Mouse (Mus musculus): Measurements from ENCODE around the gene Fcrla. TPM values are rescaled to one million over a fixed set of nuclear protein-coding genes. Genes with fewer than 3 reads are reported as not detected.

Gene Fcrla
- polyA plus RNA-seq, 1 experiment: 4.2 TPM

GRCm38 (mm10) chr1:170875676-170876075 lies 51.7 kb downstream of the Fcrla start:
- Histone ChIP-seq H3K4me3 (ENCODE audit: low read depth, low read length) (no peak overlapping the region), H3K27me3 (ENCODE audit: control insufficient read depth, insufficient read depth, low read length) (no peaks in the 10 kb centered on the region), H3K4me1 (ENCODE audit: control insufficient read depth, insufficient read depth, insufficient read length, low read length) (peaks cover 4% of the 10 kb centered on the region; the same call in 1 of the 2 replicates), H3K27ac (ENCODE audit: insufficient read depth, low read depth, low read length) (no peak overlapping the region), H3K36me3 (ENCODE audit: control insufficient read depth, insufficient read depth, low read length) (peaks cover 16% of the 10 kb centered on the region)
- 39% methylated on average over 3 of the region's 3 CpGs for WGBS
- TF ChIP-seq CTCF (IDR thresholded peaks at IDR 0.05; ENCODE audit: extremely low read depth, insufficient read length, insufficient replicate concordance, low read depth, low read length) (no peak), POLR2A (IDR thresholded peaks at IDR 0.05; ENCODE audit: low read depth, low read length) (no peak)

GRCm38 (mm10) chr1:170871961-170872360 lies 55.4 kb downstream of the Fcrla start:
- WGBS: 90% methylated on average over 2 of the region's 2 CpGs
- Histone ChIP-seq H3K36me3 (ENCODE audit: control insufficient read depth, insufficient read depth, low read length) (peaks cover 5% of the 10 kb centered on the region; the same call in 1 of the 2 replicates), H3K4me3 (ENCODE audit: low read depth, low read length) (no peak overlapping the region), H3K27me3 (ENCODE audit: control insufficient read depth, insufficient read depth, low read length) (no peaks in the 10 kb centered on the region), H3K27ac (ENCODE audit: insufficient read depth, low read depth, low read length) (no peak overlapping the region), H3K4me1 (ENCODE audit: control insufficient read depth, insufficient read depth, insufficient read length, low read length) (peaks cover 4% of the 10 kb centered on the region; the same call in 1 of the 2 replicates)
- no peak for TF ChIP-seq POLR2A (IDR thresholded peaks at IDR 0.05; ENCODE audit: low read depth, low read length)
- TF ChIP-seq CTCF (IDR thresholded peaks at IDR 0.05; ENCODE audit: extremely low read depth, insufficient read length, insufficient replicate concordance, low read depth, low read length): 0 out of 2 replicates have a peak, but pooled peaks have one; percentile 7

- Histone ChIP-seq H3K27ac (ENCODE audit: insufficient read depth, low read depth, low read length) (no peak overlapping the region), H3K4me1 (ENCODE audit: control insufficient read depth, insufficient read depth, insufficient read length, low read length) (peaks cover 4% of the 10 kb centered on the region; the same call in 1 of the 2 replicates), H3K27me3 (ENCODE audit: control insufficient read depth, insufficient read depth, low read length) (no peaks in the 10 kb centered on the region), H3K4me3 (ENCODE audit: low read depth, low read length) (no peak overlapping the region), H3K36me3 (ENCODE audit: control insufficient read depth, insufficient read depth, low read length) (peaks cover 5% of the 10 kb centered on the region; the same call in 1 of the 2 replicates)
- TF ChIP-seq POLR2A (IDR thresholded peaks at IDR 0.05; ENCODE audit: low read depth, low read length): no peak
- WGBS: 92% methylated on average over 6 of the region's 6 CpGs
Measured at GRCm38 (mm10) chr1:170871402-170871801, 56.0 kb downstream of the Fcrla start.

- no peaks in the 10 kb centered on the region for H3K27me3 ChIP-seq (ENCODE audit: control insufficient read depth, insufficient read depth, low read length)
- peak overlapping the region; percentile 75 for H3K4me3 ChIP-seq (ENCODE audit: low read depth, low read length)
- no peak overlapping the region for H3K27ac ChIP-seq (ENCODE audit: insufficient read depth, low read depth, low read length)
- H3K4me1 ChIP-seq (ENCODE audit: control insufficient read depth, insufficient read depth, insufficient read length, low read length): no peaks in the 10 kb centered on the region; the same call in 1 of the 2 replicates
- H3K36me3 ChIP-seq (ENCODE audit: control insufficient read depth, insufficient read depth, low read length): peaks cover 2% of the 10 kb centered on the region; the same call in 1 of the 2 replicates
- WGBS: 10% methylated on average over 14 of the region's 14 CpGs
- TF ChIP-seq CTCF (IDR thresholded peaks at IDR 0.05; ENCODE audit: extremely low read depth, insufficient read length, insufficient replicate concordance, low read depth, low read length): no peak
- TF ChIP-seq POLR2A (IDR thresholded peaks at IDR 0.05; ENCODE audit: low read depth, low read length): no peak
Measured at GRCm38 (mm10) chr1:170868905-170869283, 58.5 kb downstream of the Fcrla start.

- TF ChIP-seq CTCF (IDR thresholded peaks at IDR 0.05; ENCODE audit: extremely low read depth, insufficient read length, insufficient replicate concordance, low read depth, low read length) (no peak), POLR2A (IDR thresholded peaks at IDR 0.05; ENCODE audit: low read depth, low read length) (no peak)
- H3K27ac ChIP-seq (ENCODE audit: insufficient read depth, low read depth, low read length): peak overlapping the region; percentile 77
- under 1% methylated on average over 33 of the region's 33 CpGs for WGBS
- no peaks in the 10 kb centered on the region; the same call in 1 of the 2 replicates for H3K4me1 ChIP-seq (ENCODE audit: control insufficient read depth, insufficient read depth, insufficient read length, low read length)
- H3K27me3 ChIP-seq (ENCODE audit: control insufficient read depth, insufficient read depth, low read length): no peaks in the 10 kb centered on the region
- H3K4me3 ChIP-seq (ENCODE audit: low read depth, low read length): peak overlapping the region; percentile 75
- no peaks in the 10 kb centered on the region; the same call in 1 of the 2 replicates for H3K36me3 ChIP-seq (ENCODE audit: control insufficient read depth, insufficient read depth, low read length)
Measured at GRCm38 (mm10) chr1:170868107-170868904, 59.1 kb downstream of the Fcrla start.

GRCm38 (mm10) chr1:170867691-170868105 lies 59.7 kb downstream of the Fcrla start, which contains the start of gene Atf6:
TSS of gene Atf6 (minus strand) at chr1:170867771.
- 1% methylated on average over 25 of the region's 25 CpGs for WGBS
- H3K36me3 ChIP-seq (ENCODE audit: control insufficient read depth, insufficient read depth, low read length): no peaks in the 10 kb centered on the region; the same call in 1 of the 2 replicates
- no peaks in the 10 kb centered on the region; the same call in 1 of the 2 replicates for H3K4me1 ChIP-seq (ENCODE audit: control insufficient read depth, insufficient read depth, insufficient read length, low read length)
- no peaks in the 10 kb centered on the region for H3K27me3 ChIP-seq (ENCODE audit: control insufficient read depth, insufficient read depth, low read length)
- peak within 1 kb of the TSS; percentile 77 for H3K4me3 ChIP-seq (ENCODE audit: low read depth, low read length)
- peak within 1 kb of the TSS; percentile 77 for H3K27ac ChIP-seq (ENCODE audit: insufficient read depth, low read depth, low read length)
- peak; percentile 78 for TF ChIP-seq POLR2A (IDR thresholded peaks at IDR 0.05; ENCODE audit: low read depth, low read length)
- 0 out of 2 replicates have a peak, but pooled peaks have one; percentile 1 for TF ChIP-seq CTCF (IDR thresholded peaks at IDR 0.05; ENCODE audit: extremely low read depth, insufficient read length, insufficient replicate concordance, low read depth, low read length)

Other genes starting within 250 kb of the Fcrla start
- 4.4 and 8.4 TPM in 2 replicates for gene Atf6, start 59.8 kb downstream of the Fcrla start, polyA plus RNA-seq (2012; rRNA removed)
- 1.1 and 1.5 TPM in 2 replicates for gene Gm26620, start 42.5 kb downstream of the Fcrla start, polyA plus RNA-seq (2012; rRNA removed)
- 5.5 and 8.0 TPM in 2 replicates for gene Dusp12, start 42.0 kb downstream of the Fcrla start, polyA plus RNA-seq (2012; rRNA removed)
- 0.61 and 0.89 TPM in 2 replicates for gene Fcrlb, start 14.6 kb downstream of the Fcrla start, polyA plus RNA-seq (2012; rRNA removed)
- gene Fcgr2b, start 49.0 kb upstream of the Fcrla start, polyA plus RNA-seq (2012; rRNA removed): 3.6 and 4.3 TPM in 2 replicates
- gene Fcgr4, start 91.3 kb upstream of the Fcrla start, polyA plus RNA-seq (2012; rRNA removed): 2.5 and 2.8 TPM in 2 replicates
- gene Fcgr3, start 137.4 kb upstream of the Fcrla start, polyA plus RNA-seq (2012; rRNA removed): 4.9 and 6.7 TPM in 2 replicates
- 0.96 and 1.2 TPM in 2 replicates for gene Cfap126, start 186.3 kb upstream of the Fcrla start, polyA plus RNA-seq (2012; rRNA removed)
- 120 and 226 TPM in 2 replicates for gene Sdhc, start 223.0 kb upstream of the Fcrla start, polyA plus RNA-seq (2012; rRNA removed)
- 0.28 and 0.66 TPM in 2 replicates for gene Mpz, start 223.1 kb upstream of the Fcrla start, polyA plus RNA-seq (2012; rRNA removed)

Data from small intestine, adult 2 months (tissue).